Mouse (Mus musculus): ENCODE data around the gene Ptprj.
"Not testable (repeated sequence)": the region's sequence is repeated elsewhere in the genome, so short reads cannot be mapped to it uniquely, and the experiment has no call there.

Gene Ptprj

GRCm38 (mm10) chr2:90577451-90578279 lies 2.8 kb downstream of the Ptprj start:
- DNase-seq (ENCODE audit: low read depth), result no peak

DNA sequence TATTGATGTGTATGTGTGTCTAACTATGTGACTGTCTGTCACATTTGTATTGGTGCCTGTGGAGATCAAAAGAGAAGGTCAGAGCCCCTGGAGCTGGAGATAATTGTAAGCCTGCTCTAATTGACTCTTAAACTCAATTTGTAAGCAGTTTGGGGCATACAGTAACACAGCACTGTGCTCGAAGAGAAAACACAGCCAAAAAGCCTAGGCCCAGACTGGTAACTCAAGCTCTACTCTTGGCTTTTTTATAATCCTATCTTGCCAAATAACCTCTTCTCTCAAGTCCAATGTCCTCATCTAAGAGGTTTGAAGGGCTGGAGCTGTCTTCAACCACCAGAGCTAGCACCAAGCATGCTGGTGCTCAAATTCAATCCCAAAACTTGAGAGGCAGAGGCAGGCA lies 3.5 kb downstream of the Ptprj start:
- DNase-seq (ENCODE audit: low read depth), result no peak

- DNase-seq (ENCODE audit: low read depth), result no peak
These were observed 4.0 kb downstream of the Ptprj start for GRCm38 (mm10) chr2:90576411-90576810.

DNA sequence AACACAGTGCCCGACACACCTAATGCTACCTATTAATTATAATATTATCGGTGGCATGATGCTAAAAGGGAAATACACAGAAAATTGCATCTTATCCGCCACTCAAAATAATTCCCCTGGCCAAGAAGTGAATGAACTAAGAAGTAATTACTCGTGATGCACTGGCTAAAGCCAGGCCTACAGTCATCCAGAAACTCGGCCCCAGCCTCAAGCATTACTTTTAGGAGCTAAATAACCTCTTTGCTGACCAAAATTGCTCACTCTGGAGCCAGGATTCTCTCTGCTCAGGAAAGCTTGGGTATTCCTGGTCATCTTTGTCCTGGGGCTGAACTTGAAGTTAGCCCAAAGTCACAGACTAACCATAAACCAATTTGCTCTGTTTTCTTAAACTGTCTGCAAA lies 4.7 kb downstream of the Ptprj start:
- DNase-seq (ENCODE audit: low read depth), result no peak

DNA sequence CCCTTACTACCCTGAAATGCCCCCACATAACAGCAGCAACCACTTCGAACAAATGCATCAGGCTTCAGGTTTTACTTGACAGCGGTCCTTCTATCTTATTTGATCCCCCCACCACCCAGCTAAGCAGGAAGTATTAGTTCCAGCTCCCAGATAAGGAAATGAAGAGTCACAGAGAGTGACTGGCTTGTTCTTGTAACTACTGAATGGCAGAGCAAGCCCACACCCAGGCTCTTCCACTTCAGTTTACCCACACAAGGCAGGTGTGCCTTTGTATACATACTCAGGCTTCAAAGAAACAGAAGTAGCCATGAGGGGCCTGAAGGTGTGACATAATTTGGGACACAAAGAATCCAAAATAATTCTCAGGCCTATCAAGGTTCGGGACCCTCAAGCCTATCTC lies 5.3 kb downstream of the Ptprj start:
- no peak for DNase-seq (ENCODE audit: low read depth)

DNA sequence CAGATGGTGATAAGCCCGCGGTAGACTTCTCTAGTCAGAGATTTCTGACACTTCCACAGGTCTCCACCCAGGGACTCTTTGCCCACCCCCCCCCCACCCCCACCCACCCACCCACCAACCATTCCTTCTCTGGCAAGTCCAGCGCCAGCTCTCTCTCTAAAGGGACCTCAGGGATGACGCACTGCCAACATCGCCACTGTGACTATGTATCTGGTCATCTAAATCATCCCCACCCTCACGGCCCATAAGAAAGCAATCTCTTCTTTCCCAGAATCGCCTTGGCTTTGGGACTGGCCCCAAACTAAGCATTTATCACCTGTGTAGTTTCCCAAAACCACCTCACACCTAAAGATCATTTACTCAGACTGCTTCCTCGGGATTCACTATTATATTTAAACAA lies 5.9 kb downstream of the Ptprj start:
- no peak for DNase-seq (ENCODE audit: low read depth)

DNA sequence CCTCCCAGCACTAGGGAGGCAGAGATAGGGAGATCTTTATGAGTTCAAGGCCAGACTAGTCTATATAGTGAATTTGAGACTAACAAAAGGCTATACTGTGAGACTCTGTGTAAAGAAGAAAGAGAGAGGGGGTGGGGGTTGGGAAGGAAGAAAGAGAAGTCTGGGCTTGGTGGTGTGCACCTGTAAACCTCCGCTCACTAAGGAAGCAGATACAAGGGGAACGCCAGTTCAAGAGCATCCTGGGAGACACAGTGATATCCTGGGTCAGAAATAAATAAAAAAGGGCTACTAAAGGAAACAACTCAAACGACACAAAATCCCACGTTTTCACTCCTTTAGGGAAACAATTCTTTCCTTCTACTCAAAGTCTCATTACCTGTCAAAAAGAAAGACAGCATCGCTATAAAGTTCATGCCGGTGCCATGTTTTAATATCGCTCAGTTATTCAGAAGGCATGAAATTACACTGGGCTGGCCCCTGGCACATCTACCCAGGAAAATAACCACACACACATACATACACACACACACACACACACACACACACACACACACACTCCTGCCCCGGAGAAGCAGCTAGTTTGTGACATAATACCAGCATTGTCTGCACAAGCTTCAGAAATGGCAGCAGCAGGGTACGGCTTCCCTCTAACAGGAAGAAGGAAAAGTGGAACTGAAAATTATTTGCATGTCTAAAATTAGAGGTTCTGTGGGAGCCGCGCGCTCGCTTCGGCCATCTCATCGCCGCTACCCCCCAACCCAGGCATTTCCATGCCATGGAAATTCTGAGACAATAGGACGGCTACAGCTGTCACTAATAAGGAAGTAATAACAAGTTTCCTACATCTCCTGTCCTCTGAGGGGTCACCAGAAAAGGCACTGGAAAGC lies 6.6 kb downstream of the Ptprj start:
- DNase-seq (ENCODE audit: low read depth), result no peak

- DNase-seq (ENCODE audit: low read depth), result no peak
These were observed 8.3 kb downstream of the Ptprj start for GRCm38 (mm10) chr2:90572126-90572525.

DNA sequence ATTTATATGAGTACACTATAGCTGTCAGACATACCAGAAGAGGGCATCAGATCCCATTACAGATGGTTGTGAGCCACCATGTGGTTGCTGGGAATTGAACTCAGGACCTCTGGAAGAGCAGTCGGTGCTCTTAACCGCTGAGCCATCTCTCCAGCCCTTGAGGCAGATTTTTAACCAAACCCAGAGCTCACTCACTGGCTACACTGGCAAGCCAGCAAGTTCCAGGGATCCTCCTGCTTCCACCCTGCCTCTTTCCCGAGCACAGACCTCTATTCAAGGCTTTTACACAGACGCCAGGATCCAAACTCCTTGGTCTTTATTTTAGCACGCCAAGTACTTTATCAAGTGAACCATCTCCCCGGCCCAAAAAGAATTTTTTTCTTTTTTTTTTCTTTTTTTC lies 9.0 kb downstream of the Ptprj start:
- not testable (repeated sequence) for DNase-seq (ENCODE audit: low read depth)

DNA sequence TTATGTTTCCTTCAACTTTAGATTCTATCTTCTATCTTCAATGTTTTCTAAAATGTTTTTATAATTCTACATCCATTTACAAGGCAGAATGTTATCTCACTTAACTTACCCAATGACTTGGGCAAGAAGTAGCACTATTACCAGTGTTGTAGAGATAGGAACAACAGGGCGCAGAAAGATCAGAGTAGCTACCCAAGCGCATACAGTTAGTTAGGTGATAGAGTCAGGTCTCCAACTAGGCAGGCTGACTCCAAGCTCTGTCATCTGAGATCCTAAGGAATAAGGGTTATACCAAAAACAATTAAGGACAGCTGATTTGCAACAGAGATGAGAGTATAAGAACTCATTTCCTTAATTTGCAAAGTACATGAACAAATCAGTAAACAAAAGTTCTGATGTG lies 9.6 kb downstream of the Ptprj start:
- no peak for DNase-seq (ENCODE audit: low read depth)

GRCm38 (mm10) chr2:90570216-90570615 lies 10.2 kb downstream of the Ptprj start:
- no peak for DNase-seq (ENCODE audit: low read depth)

- DNase-seq (ENCODE audit: low read depth), result no peak
These were observed 11.4 kb downstream of the Ptprj start for GRCm38 (mm10) chr2:90568961-90569481.

DNA sequence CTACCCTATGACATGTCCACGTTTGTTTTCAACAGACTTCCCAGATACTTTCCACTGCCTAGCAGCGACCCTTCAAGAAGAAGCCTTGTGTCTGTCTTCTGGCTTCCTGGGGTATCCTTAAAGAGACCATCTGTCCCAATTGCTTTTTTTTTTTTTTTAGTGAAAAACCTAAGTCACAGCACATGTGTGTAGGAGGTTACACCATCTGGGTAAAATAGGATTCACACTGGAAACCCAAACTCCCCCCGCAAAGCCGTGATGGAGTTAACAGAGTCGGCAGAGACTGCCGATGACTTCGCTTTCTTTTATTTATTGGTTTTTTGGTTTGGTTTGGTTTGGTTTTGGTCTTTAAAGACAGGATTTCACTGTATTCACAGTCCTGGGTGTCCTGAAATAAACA lies 12.4 kb downstream of the Ptprj start:
- no peak for DNase-seq (ENCODE audit: low read depth)

GRCm38 (mm10) chr2:90566773-90567528 lies 13.5 kb downstream of the Ptprj start:
- DNase-seq (ENCODE audit: low read depth), result no peak

GRCm38 (mm10) chr2:90566046-90566445 lies 14.4 kb downstream of the Ptprj start:
- no peak for DNase-seq (ENCODE audit: low read depth)

DNA sequence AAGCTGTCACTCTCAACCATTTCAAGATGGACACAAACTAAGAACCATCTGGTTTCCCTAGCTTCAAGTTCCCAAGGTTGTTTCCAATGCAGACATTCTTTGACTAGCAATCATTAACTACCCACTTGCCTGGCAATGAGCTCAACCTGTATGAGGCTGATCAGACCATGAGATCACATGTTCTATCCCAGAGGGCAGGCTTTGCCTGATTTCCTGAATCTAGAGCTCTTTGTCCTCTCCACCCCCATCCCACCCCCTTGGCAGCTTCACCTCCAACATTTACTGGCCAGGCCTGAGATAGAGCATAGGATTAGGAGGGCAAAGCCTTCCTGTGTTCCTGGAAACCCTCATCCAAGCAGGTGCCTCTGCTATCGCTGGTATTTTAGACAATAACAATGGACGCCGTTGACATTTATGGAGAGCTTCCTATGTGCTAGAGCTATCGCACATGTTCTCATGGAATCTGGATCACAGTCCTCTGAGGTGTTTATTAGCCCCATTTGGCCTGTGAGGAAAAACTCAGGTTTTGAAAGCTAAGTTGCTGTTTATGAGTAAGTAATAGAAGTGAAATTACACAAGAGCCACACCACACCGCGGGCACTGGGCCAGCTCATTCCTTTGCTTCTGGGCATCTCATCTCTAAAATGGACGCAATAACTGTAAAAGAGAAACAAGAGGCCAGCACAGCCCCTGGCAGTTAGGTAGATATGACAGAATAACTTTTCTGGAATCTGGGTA lies 15.1 kb downstream of the Ptprj start:
- no peak for DNase-seq (ENCODE audit: low read depth)

- DNase-seq (ENCODE audit: low read depth), result no peak
These were observed 15.9 kb downstream of the Ptprj start for GRCm38 (mm10) chr2:90564552-90564951.

DNA sequence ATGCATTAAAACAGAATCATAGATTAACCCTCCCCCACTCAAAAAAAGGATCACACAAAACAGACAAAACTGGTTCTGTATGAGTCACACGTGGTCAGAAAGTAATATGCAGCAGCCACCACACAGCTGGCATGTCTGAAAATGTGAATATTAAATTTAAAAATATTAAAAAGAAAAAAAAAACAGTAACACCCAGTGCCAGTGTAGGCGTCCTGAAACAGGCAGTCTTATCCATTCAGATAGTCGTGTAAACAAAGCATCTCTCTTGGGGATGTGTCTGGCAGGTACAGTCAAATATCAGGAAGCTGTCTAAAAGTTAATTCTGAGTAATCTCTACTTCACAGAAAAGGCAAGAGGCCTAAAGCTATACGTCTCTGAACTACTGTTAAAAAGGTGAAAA lies 17.3 kb downstream of the Ptprj start:
- no peak for DNase-seq (ENCODE audit: low read depth)

GRCm38 (mm10) chr2:90562126-90562670 lies 18.2 kb downstream of the Ptprj start:
- no peak for DNase-seq (ENCODE audit: low read depth)

DNA sequence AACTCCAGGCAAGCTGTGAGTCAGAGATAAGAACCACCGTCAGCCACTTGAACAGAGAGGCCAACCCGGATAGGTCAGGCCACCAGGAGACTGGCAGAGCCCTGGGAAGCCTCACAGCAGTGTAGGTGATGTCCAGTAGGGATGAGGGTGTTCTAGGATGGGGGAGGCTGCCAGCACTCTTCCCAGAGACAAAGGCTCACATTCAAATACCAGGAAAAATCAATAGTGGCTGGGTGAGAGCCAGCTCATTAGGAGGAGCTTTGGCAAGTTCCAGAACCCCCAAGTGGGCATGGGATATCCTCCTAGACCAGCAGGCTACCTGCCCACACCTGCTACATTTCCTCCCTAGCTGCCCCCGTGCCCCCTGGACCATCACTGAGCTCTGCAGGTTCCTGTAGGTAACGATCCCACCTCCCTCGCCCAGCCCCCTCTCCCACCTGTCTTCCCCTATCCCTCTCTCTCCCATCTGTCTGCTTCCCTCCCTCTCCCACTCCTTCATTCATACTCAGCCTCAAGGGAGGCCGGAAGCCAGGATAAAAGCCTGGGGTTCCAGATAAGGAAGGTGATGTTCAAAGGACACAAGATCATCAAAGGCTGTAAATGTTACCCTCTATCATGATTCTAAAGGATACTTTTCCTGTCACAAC lies 20.1 kb downstream of the Ptprj start:
- no peak for DNase-seq (ENCODE audit: low read depth)

Measured in c-Kit-positive CD71-negative TER-119-negative erythroid progenitor cells, embryonic 14.5 days (primary cell).